Mouse (Mus musculus) stomach, postnatal 0 days (tissue): ENCODE results near the gene Mrpl33. TPM values are rescaled to one million over a fixed set of nuclear protein-coding genes. Genes with fewer than 3 reads are reported as not detected.

Experiments used
- ATAC-seq: fragments of 200-750 bp; cut with Nextera tagmentation; 2 replicates; pipeline ENCODE4 v1.8.0; 2017; ENCODE audit not compliant: low FRiP score, low TSS enrichment
- DNase-seq: peaks from one replicate; pipeline ENCODE4 v3.0.0-alpha.2; 2016; ENCODE audit warnings: low spot score
- H3K27ac ChIP-seq: fragments of 300-500 bp; sonication (generic); replicated peaks from 2 replicates; pipeline ENCODE4 v1.5.1; 2014; ENCODE audit warnings: mild to moderate bottlenecking, control low read depth
- H3K27me3 ChIP-seq: fragments of 300-500 bp; sonication (generic); 2 replicates; pipeline ENCODE4 v1.6.1; 2014; ENCODE audit warnings: low read length; ENCODE audit not compliant: control insufficient read depth, insufficient read depth
- H3K36me3 ChIP-seq: fragments of 300-500 bp; sonication (generic); 2 replicates; pipeline ENCODE4 v1.6.1; 2014; ENCODE audit warnings: low read length, mixed read lengths; ENCODE audit not compliant: control insufficient read depth, insufficient read depth
- H3K4me1 ChIP-seq: fragments of 300-500 bp; sonication (generic); replicated peaks from 2 replicates; pipeline ENCODE4 v1.6.1; 2014; ENCODE audit warnings: antibody characterized with exemption; ENCODE audit not compliant: control insufficient read depth, insufficient read depth
- H3K4me2 ChIP-seq: fragments of 300-500 bp; sonication (generic); replicated peaks from 2 replicates; pipeline ENCODE4 v1.6.1; 2014; ENCODE audit warnings: low read depth, mild to moderate bottlenecking, control low read depth, moderate library complexity
- H3K4me3 ChIP-seq: fragments of 300-500 bp; sonication (generic); 2 replicates; pipeline ENCODE4 v1.5.1; 2014; ENCODE audit warnings: low read depth, low read length, control low read depth
- H3K9ac ChIP-seq: fragments of 300-500 bp; sonication (generic); 2 replicates; pipeline ENCODE4 v1.6.1; 2014; ENCODE audit warnings: mild to moderate bottlenecking, low read length, control low read depth, mixed read lengths
- H3K9me3 ChIP-seq: fragments of 300-500 bp; sonication (generic); 2 replicates; pipeline ENCODE4 v1.6.1; 2016; ENCODE audit warnings: low read length; ENCODE audit not compliant: control insufficient read depth
- CTCF ChIP-seq: IDR thresholded peaks from 2 replicates; pipeline ENCODE4 v1.5.1; 2016; ENCODE audit warnings: antibody characterized with exemption, low read depth, mild to moderate bottlenecking, moderate library complexity
- EP300 ChIP-seq: optimal IDR thresholded peaks from 2 replicates; pipeline ENCODE3; 2016; ENCODE audit warnings: antibody characterized with exemption
- WGBS: fragments of 180-500 bp; shearing (Covaris S2); extraction: QIAGEN DNeasy Blood & Tissue Kit; methylation state at CpG from one replicate; pipeline ENCODE4 v1.1.7; 2014; 5-methylcytosine and 5-hydroxymethylcytosine counted together
- polyA plus RNA-seq: library from polyadenylated mRNA; unstranded; fragments of >200 nt; fragmentation: Nextera tagmentation; extraction: Ambion mirVana; gene quantifications from 2 replicates; pipeline ENCODE4 v1.2.1, GENCODE M21; 2015

The Mrpl33 gene
- polyA plus RNA-seq, 1 experiment from 2014 or later = 382 TPM

DNA sequence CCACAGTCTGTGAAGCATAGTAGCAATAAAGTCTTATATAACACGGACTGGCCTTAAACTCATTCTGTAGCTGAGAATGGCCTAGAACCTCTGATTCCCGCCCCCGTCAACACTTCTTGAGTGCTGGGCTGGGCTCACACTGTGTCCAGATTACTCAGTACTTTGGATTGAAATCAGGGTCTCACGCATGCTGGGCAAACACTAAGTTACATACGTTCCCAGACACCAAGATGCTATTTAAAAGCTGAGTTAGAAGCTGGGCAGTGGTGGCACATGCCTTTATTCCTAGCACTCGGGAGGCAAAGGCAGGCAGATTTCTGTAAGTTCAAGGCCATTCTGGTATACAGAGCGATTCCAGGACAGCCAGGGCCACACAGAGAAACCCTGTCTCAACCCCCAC is 1.4 kb downstream of the Mrpl33 start:
- Histone ChIP-seq H3K9me3 (no peaks in the 10 kb centered on the region), H3K4me3 (no peak overlapping the region), H3K9ac (no peak overlapping the region), H3K4me1 (peaks cover 7% of the 10 kb centered on the region; the same call in 1 of the 2 replicates), H3K36me3 (no peaks in the 10 kb centered on the region), H3K27me3 (no peaks in the 10 kb centered on the region), H3K4me2 (peak overlapping the region; percentile 58; the same call in 1 of the 2 replicates), H3K27ac (0 out of 2 replicates have a peak overlapping the region, but pooled peaks have one; percentile 4)
- TF ChIP-seq CTCF (no peak), EP300 (no peak)
- no peak for ATAC-seq
- no peak for DNase-seq
- WGBS = 65% methylated on average over 7 of the region's 7 CpGs

DNA sequence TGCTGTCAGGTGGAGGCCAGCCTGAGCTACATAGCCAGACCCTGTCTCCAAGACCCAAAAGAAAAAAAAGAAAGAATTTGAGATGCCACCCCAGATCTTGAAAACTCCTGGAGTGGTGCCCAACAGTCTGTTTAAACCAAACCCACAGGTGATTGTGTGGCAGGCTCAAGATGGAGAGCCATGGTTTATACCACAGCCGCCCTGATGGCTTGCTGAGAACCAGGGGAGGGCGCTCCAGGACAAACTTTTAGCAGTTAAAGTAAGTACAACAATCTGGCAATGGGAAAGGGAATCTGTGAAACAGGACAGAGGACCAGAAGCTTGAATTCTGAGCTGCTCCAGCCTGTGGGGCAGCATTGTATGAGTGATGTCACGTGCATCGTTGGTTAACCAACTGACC is 1.8 kb downstream of the Mrpl33 start:
- H3K9ac ChIP-seq = no peak overlapping the region
- DNase-seq (peak; percentile 77), ATAC-seq (peak; percentile 18; the same call in 1 of the 2 replicates)
- H3K27me3 ChIP-seq = no peaks in the 10 kb centered on the region
- no peak overlapping the region for H3K4me2 ChIP-seq
- 0 out of 2 replicates have a peak overlapping the region, but pooled peaks have one; percentile 4 for H3K27ac ChIP-seq
- no peak overlapping the region for H3K4me3 ChIP-seq
- H3K9me3 ChIP-seq = no peaks in the 10 kb centered on the region
- peaks cover 7% of the 10 kb centered on the region; the same call in 1 of the 2 replicates for H3K4me1 ChIP-seq
- TF ChIP-seq CTCF (peak; percentile 70), EP300 (no peak)
- no peaks in the 10 kb centered on the region for H3K36me3 ChIP-seq
- WGBS = 63% methylated on average over 4 of the region's 4 CpGs

DNA sequence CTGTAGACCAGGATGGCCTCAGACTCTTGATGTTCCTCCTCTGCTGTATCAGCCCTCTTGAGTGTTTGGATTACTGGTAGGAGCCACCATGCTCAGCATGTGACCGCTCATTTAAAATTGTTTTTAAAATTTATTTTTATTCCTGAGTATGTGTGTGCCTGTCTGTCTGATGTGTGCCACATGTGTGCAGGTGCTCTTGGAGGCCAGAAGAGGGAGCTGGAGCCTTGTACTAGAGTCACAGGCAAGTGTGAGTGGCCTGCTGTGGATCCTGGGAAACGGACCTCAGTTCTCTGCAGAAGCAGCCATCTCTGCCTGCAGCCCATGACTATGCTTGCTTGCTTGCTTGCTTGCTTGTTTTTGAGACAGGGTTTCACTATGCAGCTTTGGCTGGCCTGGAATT is 2.4 kb downstream of the Mrpl33 start:
- no peaks in the 10 kb centered on the region for H3K9me3 ChIP-seq
- TF ChIP-seq CTCF = peak; percentile 63
- no peak for TF ChIP-seq EP300
- H3K36me3 ChIP-seq = no peaks in the 10 kb centered on the region
- no peak overlapping the region for H3K9ac ChIP-seq
- no peak for ATAC-seq
- H3K4me2 ChIP-seq = no peak overlapping the region
- H3K4me3 ChIP-seq = no peak overlapping the region
- H3K4me1 ChIP-seq = peaks cover 7% of the 10 kb centered on the region; the same call in 1 of the 2 replicates
- DNase-seq = no peak
- no peak overlapping the region for H3K27ac ChIP-seq
- WGBS = 86% methylated on average over 2 of the region's 2 CpGs
- no peaks in the 10 kb centered on the region for H3K27me3 ChIP-seq

DNA sequence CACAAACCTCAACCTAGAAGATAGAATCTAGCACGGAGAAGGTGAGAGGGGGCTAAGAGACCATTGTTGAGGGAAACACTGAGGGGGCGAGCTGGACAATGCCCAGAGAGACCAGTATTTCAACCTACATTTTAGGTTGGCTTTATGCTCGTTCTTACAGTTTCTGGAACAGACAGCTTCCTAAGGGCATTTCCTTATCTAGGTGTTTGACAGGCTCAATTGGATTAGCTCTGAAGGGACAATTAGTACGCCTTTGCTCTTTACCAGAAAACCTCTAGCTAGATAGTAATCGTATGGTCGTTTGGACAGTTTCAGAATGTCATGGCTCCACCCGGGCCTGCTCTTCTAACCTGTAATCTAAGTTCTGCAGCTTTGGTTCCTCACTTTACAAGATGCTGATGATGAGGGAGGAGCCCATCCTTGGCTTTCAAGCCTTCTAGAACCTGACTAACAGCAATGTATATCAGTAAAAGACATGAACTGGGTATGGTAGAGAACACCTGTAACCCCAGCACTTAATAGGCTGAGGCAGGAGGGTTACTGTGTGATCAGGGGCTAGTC is 4.5 kb downstream of the Mrpl33 start:
- Histone ChIP-seq H3K9ac (no peak overlapping the region), H3K4me1 (0 out of 2 replicates have a peak, but pooled peaks cover 4% of the 10 kb centered on the region), H3K36me3 (no peaks in the 10 kb centered on the region), H3K9me3 (no peaks in the 10 kb centered on the region), H3K27ac (no peak overlapping the region), H3K4me3 (no peak overlapping the region), H3K4me2 (no peak overlapping the region), H3K27me3 (no peaks in the 10 kb centered on the region)
- ATAC-seq (no peak), DNase-seq (no peak)
- whole genome bisulfite sequencing = 73% methylated on average over 7 of the region's 7 CpGs
- TF ChIP-seq EP300 (no peak), CTCF (no peak)

DNA sequence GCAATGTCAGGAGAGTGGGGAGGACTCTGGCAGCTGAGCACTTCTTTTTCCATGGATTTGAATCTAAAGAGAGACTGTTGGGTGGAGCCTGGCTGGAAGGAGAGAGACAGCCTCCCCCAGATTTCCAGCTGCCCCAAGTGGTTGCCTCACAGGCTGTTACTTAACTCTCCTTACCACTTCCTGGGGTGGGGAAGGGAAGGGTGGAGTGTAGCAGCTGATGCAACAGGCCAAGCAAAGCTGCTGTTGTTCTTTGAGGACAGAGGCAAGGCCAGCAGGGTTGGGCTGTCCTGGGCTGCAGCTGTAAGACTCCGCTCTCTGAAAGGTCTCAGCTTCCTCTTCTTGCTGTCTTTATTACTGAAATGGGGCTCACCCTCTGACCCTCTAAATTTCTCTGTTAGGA is 5.6 kb downstream of the Mrpl33 start:
- DNase-seq (peak; percentile 77), ATAC-seq (peak; percentile 95)
- no peak for TF ChIP-seq EP300
- peak; percentile 15; the same call in 1 of the 2 replicates for TF ChIP-seq CTCF
- no peaks in the 10 kb centered on the region for H3K27me3 ChIP-seq
- H3K27ac ChIP-seq = peak overlapping the region; percentile 82
- H3K9ac ChIP-seq = no peak overlapping the region
- H3K36me3 ChIP-seq = no peaks in the 10 kb centered on the region
- H3K4me2 ChIP-seq = no peak overlapping the region
- no peaks in the 10 kb centered on the region for H3K9me3 ChIP-seq
- no peaks in the 10 kb centered on the region for H3K4me1 ChIP-seq
- H3K4me3 ChIP-seq = no peak overlapping the region
- 23% methylated on average over 1 of the region's 1 CpGs for WGBS

DNA sequence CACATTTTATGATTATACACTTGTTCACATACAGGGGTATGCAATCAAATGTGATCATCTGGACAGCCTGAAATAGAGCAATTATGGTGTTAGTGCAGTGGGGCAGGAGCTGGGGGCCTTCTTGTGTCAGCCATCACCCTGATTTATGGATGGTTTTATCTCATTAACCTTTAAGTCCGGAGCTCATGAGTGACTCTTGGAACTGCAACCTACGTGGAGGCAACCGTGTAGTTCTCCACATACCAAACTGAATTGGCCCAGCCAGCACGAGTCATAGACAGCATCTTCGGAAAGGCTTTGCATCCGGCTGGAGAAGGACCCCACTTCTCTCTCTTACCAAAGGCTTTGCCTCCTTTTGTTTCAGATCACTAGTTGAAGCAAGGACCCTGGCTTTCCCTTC is 7.0 kb downstream of the Mrpl33 start:
- TF ChIP-seq EP300 (no peak), CTCF (no peak)
- Histone ChIP-seq H3K9me3 (no peaks in the 10 kb centered on the region), H3K27me3 (no peaks in the 10 kb centered on the region), H3K4me2 (no peak overlapping the region), H3K27ac (no peak overlapping the region), H3K9ac (no peak overlapping the region), H3K4me3 (no peak overlapping the region), H3K36me3 (no peaks in the 10 kb centered on the region), H3K4me1 (no peaks in the 10 kb centered on the region)
- no peak for DNase-seq
- WGBS = 77% methylated on average over 6 of the region's 6 CpGs
- no peak for ATAC-seq
